Comparison of ENCODE assay signal across 8 mouse cellular contexts in genomic region chr7:65370787-65371616, GRCm38 (mm10).
A peak's percentile ranks its signal among the peaks of the same experiment; 100 is the strongest.
DNase-seq lines count a peak whose midpoint lies in the region; ATAC-seq and TF ChIP-seq lines count a peak whose summit lies in the region.

No protein-coding gene starts in this region.

- TF ChIP-seq EP300 in lung, postnatal 0 days (IDR thresholded peaks at IDR 0.05) = no peak

- H3K27me3 ChIP-seq in hindbrain, embryonic 11.5 days (ENCODE audit: control insufficient read depth, insufficient read depth, low read length) = no peaks in the 10 kb centered on the region
- no peaks in the 10 kb centered on the region for H3K27me3 ChIP-seq in lung, postnatal 0 days (replicated peaks; ENCODE audit: insufficient read depth, low read length)

- no peak for TF ChIP-seq CTCF in lung, postnatal 0 days (IDR thresholded peaks at IDR 0.05)

- peak; percentile 94 for ATAC-seq in hindbrain, embryonic 11.5 days (ENCODE audit: low FRiP score)
- peak; percentile 91 for ATAC-seq in lung, postnatal 0 days

- peak overlapping the region; percentile 76 for H3K4me2 ChIP-seq in hindbrain, embryonic 11.5 days (replicated peaks; ENCODE audit: low read depth, low read length)
- peak overlapping the region; percentile 66 for H3K4me2 ChIP-seq in lung, postnatal 0 days (replicated peaks; ENCODE audit: low read depth, low read length)

- peak; percentile 95 for DNase-seq in NIH3T3 (ENCODE audit: low read depth)
- DNase-seq in cerebellum, postnatal 14 days = peak; percentile 80 to 84
- peak; percentile 83 to 88 for DNase-seq in frontal cortex, postnatal 10 days (ENCODE audit: low spot score in 2 of 2)
- DNase-seq in hindbrain, embryonic 11.5 days (ENCODE audit: low spot score) = peak; percentile 93
- DNase-seq in layer of hippocampus, postnatal 14 days (ENCODE audit: low spot score in 2 of 2) = peak; percentile 88 to 89
- peak; percentile 91 for DNase-seq in lung, postnatal 0 days (ENCODE audit: low spot score)
- peak; percentile 68 for DNase-seq in retina, adult 2 months (ENCODE audit: low read depth, low spot score)
- peak; percentile 29 for DNase-seq in thymus, postnatal 25 days

- H3K9ac ChIP-seq in hindbrain, embryonic 11.5 days (ENCODE audit: low read depth, low read length) = peak overlapping the region; percentile 84
- H3K9ac ChIP-seq in lung, postnatal 0 days (replicated peaks; ENCODE audit: low read depth) = peak overlapping the region; percentile 94

- no peaks in the 10 kb centered on the region for H3K9me3 ChIP-seq in hindbrain, embryonic 11.5 days (ENCODE audit: control insufficient read depth, low read length)
- no peaks in the 10 kb centered on the region for H3K9me3 ChIP-seq in lung, postnatal 0 days (ENCODE audit: low read length)

- peak overlapping the region; percentile 82 for H3K27ac ChIP-seq in hindbrain, embryonic 11.5 days (ENCODE audit: low read depth, low read length)
- H3K27ac ChIP-seq in lung, postnatal 0 days (ENCODE audit: low read length) = peak overlapping the region; percentile 98

- no peaks in the 10 kb centered on the region for H3K36me3 ChIP-seq in hindbrain, embryonic 11.5 days (ENCODE audit: control insufficient read depth, insufficient read depth, low read length)
- no peaks in the 10 kb centered on the region for H3K36me3 ChIP-seq in lung, postnatal 0 days (ENCODE audit: insufficient read depth, low read length)

- H3K4me1 ChIP-seq in hindbrain, embryonic 11.5 days (replicated peaks; ENCODE audit: control insufficient read depth, insufficient read depth, low read length) = peaks cover 7% of the 10 kb centered on the region; the same call in 1 of the 2 replicates
- no peaks in the 10 kb centered on the region; the same call in 1 of the 2 replicates for H3K4me1 ChIP-seq in lung, postnatal 0 days (ENCODE audit: insufficient read depth, low read depth, low read length)

- peak overlapping the region; percentile 86 for H3K4me3 ChIP-seq in hindbrain, embryonic 11.5 days (ENCODE audit: low read depth, low read length)
- H3K4me3 ChIP-seq in lung, postnatal 0 days (ENCODE audit: low read depth, low read length) = peak overlapping the region; percentile 79

- WGBS in hindbrain, embryonic 11.5 days = under 1% methylated on average over 57 of the region's 92 CpGs
- WGBS in lung, postnatal 0 days = under 1% methylated on average over 56 of the region's 92 CpGs

Comparison
In these comparisons a context has a peak if more than half of its experiments do, and no peak if none do; other contexts are left out.
1. Peak in every context shown above with its lines: DNase-seq, ATAC-seq, H3K4me3 ChIP-seq and H3K27ac ChIP-seq.
2. DNase-seq: peak in every context shown above with its lines; median percentile 95 in NIH3T3; 93 in hindbrain, embryonic 11.5 days; 91 in lung, postnatal 0 days; 88 in layer of hippocampus, postnatal 14 days; 86 in frontal cortex, postnatal 10 days; 82 in cerebellum, postnatal 14 days; 68 in retina, adult 2 months; 29 in thymus, postnatal 25 days.